Mouse (Mus musculus) heart, adult 2 months (tissue): ENCODE results near the gene Psg21. TPM values are rescaled to one million over a fixed set of nuclear protein-coding genes. Genes with fewer than 3 reads are reported as not detected.
"Not testable (repeated sequence)": the region's sequence is repeated elsewhere in the genome, so short reads cannot be mapped to it uniquely, and the experiment has no call there.

Experiments
- DNase-seq, 2 experiments: peaks; one replicate each; pipeline ENCODE4 v3.0.0; 2021
- H3K27ac ChIP-seq: fragments of 200-600 bp; 2 replicates; pipeline ENCODE4 v1.8.1; 2022
- H3K27me3 ChIP-seq: fragments of 200-500 bp; 2 replicates; pipeline ENCODE4 v1.6.1; 2012; ENCODE audit warnings: mild to moderate bottlenecking, low read length, inconsistent platforms, mixed read lengths; ENCODE audit not compliant: control insufficient read depth, insufficient read depth
- H3K36me3 ChIP-seq: fragments of 200-500 bp; 2 replicates; pipeline ENCODE4 v1.6.1; 2012; ENCODE audit warnings: low read length, inconsistent platforms; ENCODE audit not compliant: control insufficient read depth, insufficient read depth
- H3K4me1 ChIP-seq: fragments of 200-500 bp; 2 replicates; pipeline ENCODE4 v1.6.1; 2011; ENCODE audit warnings: low read length; ENCODE audit not compliant: control insufficient read depth, insufficient read depth
- H3K4me3 ChIP-seq: fragments of 200-600 bp; 2 replicates; pipeline ENCODE4 v1.8.1; 2022
- H3K79me2 ChIP-seq: fragments of 200-500 bp; replicated peaks from 2 replicates; pipeline ENCODE4 v1.6.1; 2012; ENCODE audit warnings: mild to moderate bottlenecking, inconsistent platforms, low read length, moderate library complexity, mixed read lengths; ENCODE audit not compliant: control insufficient read depth, insufficient read depth
- H3K9ac ChIP-seq: fragments of 200-500 bp; 2 replicates; pipeline ENCODE4 v1.6.1; 2012; ENCODE audit warnings: low read depth, mild to moderate bottlenecking, control low read depth, inconsistent platforms, low read length, mixed read lengths
- CTCF ChIP-seq: fragments of 200-600 bp; IDR thresholded peaks from 2 replicates; pipeline ENCODE4 v1.8.1; 2022; ENCODE audit warnings: antibody characterized with exemption, mild to moderate bottlenecking, moderate library complexity
- EP300 ChIP-seq: fragments of 200-500 bp; IDR thresholded peaks from 2 replicates; pipeline ENCODE4 v1.6.1; 2011; ENCODE audit warnings: low read depth, low read length, control low read depth; ENCODE audit not compliant: insufficient read depth
- POLR2A ChIP-seq: fragments of 200-500 bp; IDR thresholded peaks from 2 replicates; pipeline ENCODE4 v1.6.1; 2011; ENCODE audit warnings: mild to moderate bottlenecking, low read depth, low read length, control low read depth; ENCODE audit not compliant: insufficient read depth
- WGBS: fragments of 180-500 bp; shearing (Covaris S2); methylation state at CpG from one replicate; pipeline ENCODE4 v1.1.7; 2018; 5-methylcytosine and 5-hydroxymethylcytosine counted together
- intact Hi-C: fragments of 180-260 bp; cut with DNase I; formaldehyde crosslinking; loops from one replicate; pipeline ENCODE4 v1.15.1; 2025
- long read RNA-seq: library from polyadenylated mRNA; stranded (forward); transcript quantifications from one replicate; pipeline ENCODE4 v2.0.0, GENCODE M21; 2021
- polyA plus RNA-seq: library from polyadenylated mRNA; depleted of rRNA; stranded (reverse); fragments of >200 nt; gene quantifications from 2 replicates; pipeline ENCODE4 v1.2.3, GENCODE M21; 2012; rRNA removed
- total RNA-seq, 2 experiments: library from RNA; stranded (reverse); gene quantifications; 2 replicates each; pipeline ENCODE4 v1.2.3; 2021

Psg21 gene
- total RNA-seq (not detected), polyA plus RNA-seq (not detected in 2 replicates)
- long read RNA-seq = 0 reads

DNA sequence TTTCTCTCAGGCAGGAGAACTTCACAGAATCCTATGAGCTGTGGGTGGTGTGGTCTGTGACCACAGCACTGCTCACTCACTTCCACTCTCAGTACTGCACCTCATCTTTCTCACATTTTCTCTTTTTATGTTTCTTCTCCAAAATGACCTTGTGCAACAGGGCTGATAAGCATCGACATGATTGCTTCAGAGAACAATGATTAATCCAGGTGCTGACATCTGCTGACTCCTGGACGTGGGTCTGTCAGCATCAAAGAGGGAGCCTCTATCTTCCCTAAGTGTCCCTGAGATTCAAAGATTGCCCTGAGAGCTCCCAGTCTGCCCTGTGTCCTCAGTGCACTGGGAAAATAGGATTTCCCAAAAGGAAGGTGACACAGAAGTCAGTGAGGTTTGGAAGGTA lies at the start of gene Psg21:
Gene Psg21 (minus strand): TSS at position 101 of the 400 bp plus-strand sequence.
- WGBS = 52% methylated on average over 2 of the region's 2 CpGs
- H3K27ac ChIP-seq, intact Hi-C loops, DNase-seq, H3K9ac ChIP-seq, H3K27me3 ChIP-seq, H3K4me1 ChIP-seq, H3K79me2 ChIP-seq, H3K4me3 ChIP-seq, H3K36me3 ChIP-seq: not testable (repeated sequence)

DNA sequence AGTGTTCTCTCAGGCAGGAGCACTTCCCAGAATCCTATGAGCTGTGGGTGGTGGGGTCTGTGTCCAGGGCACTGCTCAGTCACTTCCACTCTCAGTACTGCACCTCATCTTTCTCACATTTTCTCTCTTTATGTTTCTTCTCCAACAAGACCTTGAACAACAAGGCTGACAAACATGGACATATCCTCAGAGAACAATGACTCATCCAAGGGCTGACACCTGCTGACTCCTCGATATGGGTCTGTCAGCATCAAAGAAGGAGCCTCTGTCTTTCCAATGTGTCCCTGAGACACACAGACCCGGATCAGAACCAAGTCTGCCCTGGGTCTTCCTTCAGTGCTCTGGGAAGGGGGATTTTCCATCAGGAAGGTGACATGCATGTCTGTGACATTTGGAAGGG lies 29.6 kb upstream of the Psg21 start, which contains the start of gene Psg20:
Gene Psg20 (minus strand): TSS at position 101 of the 400 bp plus-strand sequence.
- TF ChIP-seq CTCF (no peak), EP300 (no peak), POLR2A (no peak)
- Histone ChIP-seq H3K9ac (no peak within 1 kb of the TSS), H3K79me2 (no peaks in the 10 kb centered on the region), H3K27ac (no peak within 1 kb of the TSS), H3K4me3 (no peak within 1 kb of the TSS), H3K36me3 (no peaks in the 10 kb centered on the region), H3K27me3 (no peaks in the 10 kb centered on the region), H3K4me1 (no peaks in the 10 kb centered on the region)
- 48% methylated on average over 2 of the region's 2 CpGs for WGBS
- intact Hi-C loops = no loop called here
- DNase-seq = no peak

- intact Hi-C loops = no loop called here
- no peak overlapping the region for H3K27ac ChIP-seq
- H3K79me2 ChIP-seq = no peaks in the 10 kb centered on the region
- H3K27me3 ChIP-seq = no peaks in the 10 kb centered on the region
- no peak for DNase-seq
- H3K4me3 ChIP-seq = no peak overlapping the region
- H3K9ac ChIP-seq = no peak overlapping the region
- no peaks in the 10 kb centered on the region for H3K4me1 ChIP-seq
- H3K36me3 ChIP-seq = no peaks in the 10 kb centered on the region
- no peak for TF ChIP-seq EP300
- no peak for TF ChIP-seq CTCF
- TF ChIP-seq POLR2A = no peak
Observed at GRCm38 (mm10) chr7:18685586-18685985, 29.1 kb upstream of the Psg21 start.

GRCm38 (mm10) chr7:18679772-18680171 lies 23.2 kb upstream of the Psg21 start:
- no peak for TF ChIP-seq POLR2A
- peak; percentile 80 for TF ChIP-seq CTCF
- no peaks in the 10 kb centered on the region for H3K79me2 ChIP-seq
- WGBS = 39% methylated on average over 2 of the region's 2 CpGs
- no peaks in the 10 kb centered on the region for H3K4me1 ChIP-seq
- DNase-seq = no peak
- H3K36me3 ChIP-seq = no peaks in the 10 kb centered on the region
- intact Hi-C loops = no loop called here
- no peak overlapping the region for H3K9ac ChIP-seq
- H3K27me3 ChIP-seq = no peaks in the 10 kb centered on the region
- no peak overlapping the region for H3K4me3 ChIP-seq
- no peak overlapping the region for H3K27ac ChIP-seq

- H3K4me1 ChIP-seq, intact Hi-C loops, H3K79me2 ChIP-seq, H3K36me3 ChIP-seq, H3K9ac ChIP-seq, H3K4me3 ChIP-seq, H3K27me3 ChIP-seq, DNase-seq, H3K27ac ChIP-seq: not testable (repeated sequence)
- WGBS = 64% methylated on average over 8 of the region's 8 CpGs
Observed at GRCm38 (mm10) chr7:18626921-18627320, 29.6 kb downstream of the Psg21 start.

DNA sequence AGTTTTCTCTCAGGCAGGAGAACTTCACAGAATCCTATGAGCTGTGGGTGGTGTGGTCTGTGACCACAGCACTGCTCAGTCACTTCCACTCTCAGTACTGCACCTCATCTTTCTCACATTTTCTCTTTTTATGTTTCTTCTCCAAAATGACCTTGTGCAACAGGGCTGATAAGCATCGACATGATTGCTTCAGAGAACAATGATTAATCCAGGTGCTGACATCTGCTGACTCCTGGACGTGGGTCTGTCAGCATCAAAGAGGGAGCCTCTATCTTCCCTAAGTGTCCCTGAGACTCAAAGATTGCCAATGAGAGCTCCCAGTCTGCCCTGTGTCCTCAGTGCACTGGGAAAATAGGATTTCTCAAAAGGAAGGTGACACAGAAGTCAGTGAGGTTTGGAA lies 40.1 kb downstream of the Psg21 start, which contains the start of gene Psg23:
Gene Psg23 (minus strand): TSS at position 101 of the 400 bp plus-strand sequence.
- H3K79me2 ChIP-seq, intact Hi-C loops, H3K27me3 ChIP-seq, H3K36me3 ChIP-seq, H3K4me3 ChIP-seq, DNase-seq, H3K4me1 ChIP-seq, H3K27ac ChIP-seq, H3K9ac ChIP-seq: not testable (repeated sequence)
- WGBS = 44% methylated on average over 2 of the region's 2 CpGs

Other genes starting within 250 kb of the Psg21 start
- gene Psg28, start 224.7 kb downstream of the Psg21 start, total RNA-seq = not detected
- not detected in 2 replicates for gene Psg28, start 224.7 kb downstream of the Psg21 start, polyA plus RNA-seq
- not detected for gene Psg26, start 172.5 kb downstream of the Psg21 start, total RNA-seq
- not detected in 2 replicates for gene Psg26, start 172.5 kb downstream of the Psg21 start, polyA plus RNA-seq
- not detected for gene Psg25, start 124.5 kb downstream of the Psg21 start, total RNA-seq
- not detected in 2 replicates for gene Psg25, start 124.5 kb downstream of the Psg21 start, polyA plus RNA-seq
- gene Psg27, start 89.4 kb downstream of the Psg21 start, total RNA-seq = not detected
- not detected in 2 replicates for gene Psg27, start 89.4 kb downstream of the Psg21 start, polyA plus RNA-seq
- not detected for gene Psg23, start 40.2 kb downstream of the Psg21 start, total RNA-seq
- gene Psg23, start 40.2 kb downstream of the Psg21 start, polyA plus RNA-seq = not detected in 2 replicates
- not detected for gene Psg20, start 29.5 kb upstream of the Psg21 start, total RNA-seq
- gene Psg20, start 29.5 kb upstream of the Psg21 start, polyA plus RNA-seq = not detected in 2 replicates
- not detected for gene Psg22, start 61.4 kb upstream of the Psg21 start, total RNA-seq
- not detected in 2 replicates for gene Psg22, start 61.4 kb upstream of the Psg21 start, polyA plus RNA-seq
- not detected for gene Psg19, start 141.8 kb upstream of the Psg21 start, total RNA-seq
- gene Psg19, start 141.8 kb upstream of the Psg21 start, polyA plus RNA-seq = not detected in 2 replicates
- not detected for gene Psg17, start 164.9 kb upstream of the Psg21 start, total RNA-seq
- gene Psg17, start 164.9 kb upstream of the Psg21 start, polyA plus RNA-seq = 0.04 and 0.06 TPM in 2 replicates
- 1 to 10 TPM; 7.2 to 8.0 TPM for gene Mill2, start 183.2 kb upstream of the Psg21 start, total RNA-seq
- 5.2 and 9.1 TPM in 2 replicates for gene Mill2, start 183.2 kb upstream of the Psg21 start, polyA plus RNA-seq
- gene Pglyrp1, start 214.6 kb upstream of the Psg21 start, total RNA-seq = 1 to 10 TPM; 1.3 to 2.2 TPM
- 2.3 and 12.7 TPM in 2 replicates for gene Pglyrp1, start 214.6 kb upstream of the Psg21 start, polyA plus RNA-seq